Mouse (Mus musculus): Measurements from ENCODE around the gene Krtap21-1. TPM values are rescaled to one million over a fixed set of nuclear protein-coding genes. Genes with fewer than 3 reads are reported as not detected.

Gene Krtap21-1
- polyA plus RNA-seq (2012; rRNA removed) (not detected in 2 replicates), polyA plus RNA-seq (2014; fragmentation: Nextera tagmentation; extraction: Ambion mirVana) (not detected in 2 replicates)

DNA sequence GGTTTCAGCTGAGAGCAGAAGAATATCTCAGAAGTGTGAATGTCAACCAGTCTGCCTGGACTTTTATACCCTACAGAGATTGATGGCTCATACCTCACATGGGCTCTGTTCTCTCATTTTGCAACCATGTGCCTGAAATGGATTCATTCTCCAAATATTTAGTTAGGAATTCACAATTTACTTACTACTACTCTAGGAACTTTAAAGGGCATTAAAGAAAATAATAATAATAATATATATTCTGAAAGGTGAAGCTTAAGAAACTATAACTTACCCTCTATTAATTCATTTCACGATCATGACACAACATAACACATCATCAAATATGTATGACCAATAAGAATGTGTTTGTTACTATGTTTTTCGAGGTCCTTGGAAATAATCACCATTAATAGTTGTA, at the start of gene Krtap21-1:
Gene Krtap21-1 (minus strand): TSS at position 101 of the 400 bp plus-strand sequence.
- ATAC-seq (ENCODE audit: insufficient read depth), result no peak
- TF ChIP-seq EP300 (IDR thresholded peaks at IDR 0.05; ENCODE audit: low read depth) (no peak), CTCF (IDR thresholded peaks at IDR 0.05; ENCODE audit: low read depth) (no peak)
- Histone ChIP-seq H3K4me1 (replicated peaks; ENCODE audit: control insufficient read depth in 2 of 2, insufficient read depth in 2 of 2, low read length in 1 of 2) (no peaks in the 10 kb centered on the region), H3K4me2 (ENCODE audit: low read depth) (no peak within 1 kb of the TSS), H3K9ac (replicated peaks) (no peak within 1 kb of the TSS), H3K4me3 (ENCODE audit: insufficient read depth in 1 of 2, low read depth in 2 of 2, low read length in 2 of 2) (no peak within 1 kb of the TSS), H3K36me3 (replicated peaks; ENCODE audit: control insufficient read depth, insufficient read depth, low read depth) (no peaks in the 10 kb centered on the region), H3K27me3 (ENCODE audit: control insufficient read depth, insufficient read depth, low read length) (no peaks in the 10 kb centered on the region), H3K9me3 (ENCODE audit: control insufficient read depth, low read length) (no peaks in the 10 kb centered on the region), H3K27ac (no peak within 1 kb of the TSS)
- WGBS (ENCODE audit: insufficient replicate concordance), result 33% methylated on average over 2 of the region's 2 CpGs
- no peak for DNase-seq (ENCODE audit: low read depth in 3 of 3, low spot score in 3 of 3)

DNA sequence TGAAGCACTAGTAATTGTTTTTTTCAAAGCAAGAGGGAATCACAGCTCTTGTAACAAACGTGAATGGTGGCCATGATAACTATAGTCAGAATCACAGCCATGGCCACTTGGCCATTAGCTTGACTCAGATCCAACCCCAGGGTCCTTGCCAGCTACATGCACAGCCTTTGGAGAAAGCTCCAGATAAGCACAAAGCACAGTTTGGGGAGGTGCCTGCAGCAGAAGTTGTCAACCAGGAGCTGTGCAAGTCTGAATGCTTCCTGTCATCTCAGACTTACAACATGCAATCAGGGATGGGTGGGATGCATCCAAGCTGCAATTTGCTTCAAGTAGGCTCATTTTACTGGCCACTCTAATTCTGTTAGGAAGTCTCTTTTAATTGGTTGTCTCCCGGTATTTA, 25.9 kb upstream of the Krtap21-1 start:
- Histone ChIP-seq H3K4me3 (ENCODE audit: insufficient read depth in 1 of 2, low read depth in 2 of 2, low read length in 2 of 2) (no peak overlapping the region), H3K27me3 (ENCODE audit: control insufficient read depth, insufficient read depth, low read length) (no peaks in the 10 kb centered on the region), H3K27ac (no peak overlapping the region), H3K36me3 (replicated peaks; ENCODE audit: control insufficient read depth, insufficient read depth, low read depth) (no peaks in the 10 kb centered on the region), H3K9ac (replicated peaks) (no peak overlapping the region), H3K4me1 (replicated peaks; ENCODE audit: control insufficient read depth in 2 of 2, insufficient read depth in 2 of 2, low read length in 1 of 2) (no peaks in the 10 kb centered on the region), H3K9me3 (ENCODE audit: control insufficient read depth, low read length) (no peaks in the 10 kb centered on the region), H3K4me2 (ENCODE audit: low read depth) (no peak overlapping the region)
- DNase-seq (ENCODE audit: low read depth in 3 of 3, low spot score in 3 of 3) (no peak), ATAC-seq (ENCODE audit: insufficient read depth) (no peak)
- TF ChIP-seq CTCF (IDR thresholded peaks at IDR 0.05; ENCODE audit: low read depth) (no peak), EP300 (IDR thresholded peaks at IDR 0.05; ENCODE audit: low read depth) (no peak)
- 59% methylated on average over 2 of the region's 2 CpGs for WGBS (ENCODE audit: insufficient replicate concordance)

DNA sequence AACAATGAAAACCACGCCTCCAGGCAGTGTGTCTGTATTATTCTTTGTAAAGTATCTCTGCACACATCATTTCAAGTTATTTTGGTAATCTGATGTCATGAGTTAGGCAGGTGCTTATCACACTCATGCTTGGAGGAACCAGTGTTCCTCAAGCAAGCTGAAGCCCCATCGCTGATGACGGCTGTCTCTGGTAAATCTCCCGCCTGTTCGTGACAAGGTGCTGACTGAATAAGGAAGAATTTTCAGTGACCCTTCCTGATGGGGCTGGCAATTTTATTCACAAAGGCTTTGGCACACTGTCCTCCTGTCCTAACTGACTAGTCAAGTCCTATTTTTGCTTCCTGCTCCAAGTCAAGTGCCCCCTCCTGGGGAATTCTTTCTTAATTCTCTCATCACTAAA, 21.6 kb upstream of the Krtap21-1 start:
- Histone ChIP-seq H3K27ac (no peak overlapping the region), H3K4me2 (ENCODE audit: low read depth) (no peak overlapping the region), H3K4me3 (ENCODE audit: insufficient read depth in 1 of 2, low read depth in 2 of 2, low read length in 2 of 2) (no peak overlapping the region), H3K36me3 (replicated peaks; ENCODE audit: control insufficient read depth, insufficient read depth, low read depth) (no peaks in the 10 kb centered on the region), H3K27me3 (ENCODE audit: control insufficient read depth, insufficient read depth, low read length) (no peaks in the 10 kb centered on the region), H3K4me1 (replicated peaks; ENCODE audit: control insufficient read depth in 2 of 2, insufficient read depth in 2 of 2, low read length in 1 of 2) (no peaks in the 10 kb centered on the region), H3K9me3 (ENCODE audit: control insufficient read depth, low read length) (no peaks in the 10 kb centered on the region), H3K9ac (replicated peaks) (no peak overlapping the region)
- ATAC-seq (ENCODE audit: insufficient read depth), result no peak
- WGBS (ENCODE audit: insufficient replicate concordance), result 72% methylated on average over 5 of the region's 5 CpGs
- DNase-seq (ENCODE audit: low read depth in 3 of 3, low spot score in 3 of 3), result no peak
- no peak for TF ChIP-seq CTCF (IDR thresholded peaks at IDR 0.05; ENCODE audit: low read depth)
- no peak for TF ChIP-seq EP300 (IDR thresholded peaks at IDR 0.05; ENCODE audit: low read depth)

DNA sequence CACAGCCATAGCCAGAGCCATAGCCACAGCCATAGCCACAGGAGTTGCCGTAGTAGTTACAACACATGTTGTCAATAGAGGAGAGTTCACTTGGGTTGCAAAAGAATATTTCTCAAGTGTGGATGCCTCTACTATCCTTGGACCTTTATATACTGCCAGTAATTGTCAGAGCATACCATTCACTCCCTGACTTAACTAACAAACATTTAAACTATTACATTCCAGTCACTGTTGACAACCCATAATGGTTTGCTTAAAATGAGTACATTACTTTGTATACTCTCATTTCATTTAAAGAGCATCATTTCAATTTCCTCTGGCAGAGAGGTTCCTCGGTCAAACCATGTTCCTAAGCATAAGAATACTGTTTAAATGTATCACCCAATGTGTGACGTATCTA, 16.3 kb upstream of the Krtap21-1 start, which contains the start of gene Krtap6-2:
Gene Krtap6-2 (minus strand): TSS at position 101 of the 400 bp plus-strand sequence.
- H3K27me3 ChIP-seq (ENCODE audit: control insufficient read depth, insufficient read depth, low read length), result no peaks in the 10 kb centered on the region
- 61% methylated on average over 3 of the region's 3 CpGs for WGBS (ENCODE audit: insufficient replicate concordance)
- no peak within 1 kb of the TSS for H3K4me2 ChIP-seq (ENCODE audit: low read depth)
- H3K27ac ChIP-seq, result no peak within 1 kb of the TSS
- H3K4me1 ChIP-seq (replicated peaks; ENCODE audit: control insufficient read depth in 2 of 2, insufficient read depth in 2 of 2, low read length in 1 of 2), result no peaks in the 10 kb centered on the region
- ATAC-seq (ENCODE audit: insufficient read depth), result no peak
- DNase-seq (ENCODE audit: low read depth in 3 of 3, low spot score in 3 of 3), result no peak
- TF ChIP-seq EP300 (IDR thresholded peaks at IDR 0.05; ENCODE audit: low read depth) (no peak), CTCF (IDR thresholded peaks at IDR 0.05; ENCODE audit: low read depth) (no peak)
- H3K4me3 ChIP-seq (ENCODE audit: insufficient read depth in 1 of 2, low read depth in 2 of 2, low read length in 2 of 2), result no peak within 1 kb of the TSS
- no peaks in the 10 kb centered on the region for H3K9me3 ChIP-seq (ENCODE audit: control insufficient read depth, low read length)
- H3K9ac ChIP-seq (replicated peaks), result no peak within 1 kb of the TSS
- no peaks in the 10 kb centered on the region for H3K36me3 ChIP-seq (replicated peaks; ENCODE audit: control insufficient read depth, insufficient read depth, low read depth)

DNA sequence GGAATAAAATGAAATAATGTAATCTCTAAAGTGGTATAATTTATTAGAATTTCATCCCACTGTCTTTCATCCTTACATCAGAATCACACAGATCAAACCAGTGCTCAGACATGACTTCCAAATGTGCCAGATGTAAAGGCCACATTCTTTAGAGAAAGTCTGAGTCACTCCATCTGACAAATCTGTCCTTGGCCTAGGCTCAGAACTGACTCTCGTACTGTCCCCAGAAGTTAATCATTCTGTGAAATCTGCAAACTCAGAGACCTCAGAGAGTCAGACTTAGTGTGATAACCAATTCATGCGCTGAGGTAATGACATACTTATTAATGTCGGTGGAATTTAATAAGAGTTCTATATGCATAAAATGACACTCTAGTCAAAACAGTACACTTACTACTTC, 12.6 kb upstream of the Krtap21-1 start:
- Histone ChIP-seq H3K4me2 (ENCODE audit: low read depth) (no peak overlapping the region), H3K27me3 (ENCODE audit: control insufficient read depth, insufficient read depth, low read length) (no peaks in the 10 kb centered on the region), H3K27ac (no peak overlapping the region), H3K4me3 (ENCODE audit: insufficient read depth in 1 of 2, low read depth in 2 of 2, low read length in 2 of 2) (no peak overlapping the region), H3K9ac (replicated peaks) (no peak overlapping the region), H3K9me3 (ENCODE audit: control insufficient read depth, low read length) (no peaks in the 10 kb centered on the region), H3K36me3 (replicated peaks; ENCODE audit: control insufficient read depth, insufficient read depth, low read depth) (no peaks in the 10 kb centered on the region), H3K4me1 (replicated peaks; ENCODE audit: control insufficient read depth in 2 of 2, insufficient read depth in 2 of 2, low read length in 1 of 2) (no peaks in the 10 kb centered on the region)
- no peak for ATAC-seq (ENCODE audit: insufficient read depth)
- DNase-seq (ENCODE audit: low read depth in 3 of 3, low spot score in 3 of 3), result no peak
- TF ChIP-seq EP300 (IDR thresholded peaks at IDR 0.05; ENCODE audit: low read depth) (no peak), CTCF (IDR thresholded peaks at IDR 0.05; ENCODE audit: low read depth) (no peak)
- WGBS (ENCODE audit: insufficient replicate concordance), result 56% methylated on average over 3 of the region's 3 CpGs

Measured in liver, embryonic 14.5 days (tissue).